Mouse (Mus musculus): ENCODE measurements at regions not wholly inside any gene's neighbourhood (a gene's known extent, or its start where the extent isn't known, plus 50 kb on each side); places are given as distances from the start of the nearest gene placed in this dataset.

DNA sequence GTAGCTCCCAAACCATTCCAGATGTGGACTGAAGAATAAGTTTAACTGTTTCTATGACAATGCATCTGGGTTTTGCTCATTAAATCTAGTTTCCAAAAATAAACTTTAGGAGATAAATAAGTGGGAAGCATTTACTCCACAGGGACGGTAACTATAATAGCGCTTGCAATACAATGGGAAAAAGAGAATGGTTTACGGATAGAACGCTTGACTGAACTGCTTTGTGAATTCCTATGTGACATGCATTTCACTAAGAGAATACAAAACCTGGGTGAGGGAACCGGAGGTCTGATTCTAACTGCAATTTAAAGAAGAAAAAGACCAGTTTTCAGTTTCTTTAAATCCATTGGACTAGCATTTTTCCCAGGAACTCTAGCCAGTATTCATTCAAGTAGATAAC, 704.1 kb upstream of the Marcks start:
- TF ChIP-seq CTCF (IDR thresholded peaks at IDR 0.05; ENCODE audit: borderline replicate concordance, extremely low read depth, insufficient read depth, insufficient read length): no peak
- no peak for TF ChIP-seq POLR2A (IDR thresholded peaks at IDR 0.05; ENCODE audit: borderline replicate concordance, extremely low read depth, insufficient read depth, insufficient read length, poor library complexity, severe bottlenecking)
